Mouse (Mus musculus) embryonic fibroblast, embryonic 13.5 days (primary cell): ENCODE results near the gene Ophn1. TPM values are rescaled to one million over a fixed set of nuclear protein-coding genes. Genes with fewer than 3 reads are reported as not detected.

Experiments
- H3K27ac ChIP-seq: 2 replicates; pipeline ENCODE4 v1.5.1; 2012; ENCODE audit warnings: low read length, control low read depth, inconsistent platforms; ENCODE audit not compliant: insufficient read depth
- H3K4me1 ChIP-seq: 2 replicates; pipeline ENCODE4 v1.6.1; 2011; ENCODE audit warnings: low read length; ENCODE audit not compliant: control insufficient read depth, insufficient read depth
- H3K4me3 ChIP-seq: 2 replicates; pipeline ENCODE4 v1.5.1; 2011; ENCODE audit warnings: mild to moderate bottlenecking, control low read depth, low read length; ENCODE audit not compliant: insufficient read depth
- CTCF ChIP-seq: IDR thresholded peaks from 2 replicates; pipeline ENCODE4 v1.5.1; 2011; ENCODE audit warnings: mild to moderate bottlenecking, control low read depth, low read length, moderate library complexity, borderline replicate concordance; ENCODE audit not compliant: insufficient read depth
- POLR2A ChIP-seq: IDR thresholded peaks from 2 replicates; pipeline ENCODE4 v1.6.1; 2011; ENCODE audit warnings: low read depth, mild to moderate bottlenecking, control low read depth, low read length, moderate library complexity
- polyA plus RNA-seq: library from polyadenylated mRNA; stranded (reverse); fragments of >200 nt; gene quantifications from 2 replicates; pipeline ENCODE4 v1.2.4, GENCODE M21; 2011; ENCODE audit warnings: low read depth; ENCODE audit not compliant: missing spikeins, insufficient read length

Ophn1 gene
- polyA plus RNA-seq, 1 experiment, result 9.6 TPM

DNA sequence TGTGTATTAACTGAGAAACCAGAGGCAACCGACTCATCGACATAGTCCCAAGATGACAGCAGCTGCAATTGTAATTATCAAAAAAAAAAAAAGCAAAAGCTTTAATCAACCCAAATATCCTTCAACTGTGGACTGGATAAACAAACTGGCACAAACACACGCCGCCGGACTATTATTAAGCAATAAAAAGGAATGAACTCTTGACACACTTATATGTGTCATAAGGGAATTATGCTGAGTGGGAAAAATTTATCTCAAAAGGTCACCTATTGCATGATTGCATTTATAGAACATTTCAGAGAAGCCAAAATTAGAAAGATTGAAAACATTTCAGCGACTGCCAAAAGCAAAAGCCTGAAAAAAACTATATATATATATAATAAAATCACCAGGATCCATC is 40.0 kb downstream of the Ophn1 start:
- H3K4me3 ChIP-seq, result no peak overlapping the region
- TF ChIP-seq CTCF (no peak), POLR2A (no peak)
- no peak overlapping the region for H3K27ac ChIP-seq
- H3K4me1 ChIP-seq, result no peaks in the 10 kb centered on the region

DNA sequence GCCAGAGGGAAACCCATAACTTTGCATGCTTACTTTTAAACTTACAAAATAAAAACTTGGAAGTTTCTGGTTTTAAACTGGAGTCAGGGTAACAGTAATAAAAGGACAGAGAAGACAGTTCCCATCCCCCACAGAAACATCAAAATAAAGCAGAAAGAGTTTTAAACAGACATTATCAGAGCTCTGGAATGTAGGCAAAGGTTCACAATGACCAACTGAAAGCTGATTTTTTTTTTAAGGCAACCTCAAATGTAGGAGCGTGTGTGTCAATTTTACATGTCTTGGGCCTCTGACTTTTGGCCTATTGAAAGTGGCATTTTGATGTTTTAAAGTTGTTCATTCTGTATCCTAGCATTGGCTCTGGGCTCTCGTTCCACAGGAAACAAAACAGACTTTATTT is 49.2 kb downstream of the Ophn1 start:
- TF ChIP-seq POLR2A (no peak), CTCF (no peak)
- H3K27ac ChIP-seq, result peak overlapping the region; percentile 88
- peaks cover 3% of the 10 kb centered on the region; the same call in 1 of the 2 replicates for H3K4me1 ChIP-seq
- H3K4me3 ChIP-seq, result no peak overlapping the region

- TF ChIP-seq POLR2A, result no peak
- no peak for TF ChIP-seq CTCF
- Histone ChIP-seq H3K4me3 (no peak overlapping the region), H3K27ac (no peak overlapping the region), H3K4me1 (no peaks in the 10 kb centered on the region; the same call in 1 of the 2 replicates)
Observed at GRCm38 (mm10) chrX:98835989-98836388, 54.8 kb downstream of the Ophn1 start.

GRCm38 (mm10) chrX:98803813-98804212 is 87.0 kb downstream of the Ophn1 start:
- Histone ChIP-seq H3K4me3 (no peak overlapping the region), H3K27ac (no peak overlapping the region)

DNA sequence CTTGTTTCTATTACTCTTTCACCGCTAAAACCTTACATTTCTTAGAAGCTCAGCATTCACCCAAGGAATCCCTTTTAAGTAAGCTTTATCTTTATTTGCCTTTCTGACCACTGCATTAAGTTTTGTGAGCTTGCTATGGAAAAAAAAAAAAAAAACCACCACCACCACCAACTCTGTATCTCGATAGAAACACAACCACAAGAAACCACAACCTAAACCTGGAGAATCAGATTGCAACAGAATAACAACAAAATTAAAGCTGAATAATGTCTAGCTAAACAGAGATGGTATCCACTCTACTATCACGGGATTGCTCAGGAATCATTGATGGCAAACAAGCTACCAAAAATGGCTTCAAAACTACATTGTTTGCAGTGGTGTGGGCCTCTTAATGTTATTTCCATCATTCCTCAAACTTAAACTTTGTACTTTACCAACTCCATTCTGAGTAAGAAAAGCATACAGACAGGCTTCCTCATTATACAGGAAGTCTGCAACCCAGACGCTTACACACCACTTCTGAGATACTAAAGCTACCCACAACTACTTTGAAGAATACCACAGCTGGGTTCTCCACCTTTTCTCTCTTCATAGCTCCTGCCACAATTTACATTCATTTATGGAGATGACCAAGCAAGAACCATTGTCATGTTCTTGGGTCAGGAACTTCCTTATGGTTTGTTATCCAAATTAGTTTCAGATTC is 116.4 kb downstream of the Ophn1 start:
- Histone ChIP-seq H3K4me1 (no peaks in the 10 kb centered on the region), H3K27ac (no peak overlapping the region)
- TF ChIP-seq CTCF (no peak), POLR2A (no peak)

More at GRCm38 (mm10) chrX:98803813-98804212, 87.0 kb downstream of the Ophn1 start:
- TF ChIP-seq POLR2A (no peak), CTCF (no peak)
- H3K4me1 ChIP-seq, result no peaks in the 10 kb centered on the region

DNA sequence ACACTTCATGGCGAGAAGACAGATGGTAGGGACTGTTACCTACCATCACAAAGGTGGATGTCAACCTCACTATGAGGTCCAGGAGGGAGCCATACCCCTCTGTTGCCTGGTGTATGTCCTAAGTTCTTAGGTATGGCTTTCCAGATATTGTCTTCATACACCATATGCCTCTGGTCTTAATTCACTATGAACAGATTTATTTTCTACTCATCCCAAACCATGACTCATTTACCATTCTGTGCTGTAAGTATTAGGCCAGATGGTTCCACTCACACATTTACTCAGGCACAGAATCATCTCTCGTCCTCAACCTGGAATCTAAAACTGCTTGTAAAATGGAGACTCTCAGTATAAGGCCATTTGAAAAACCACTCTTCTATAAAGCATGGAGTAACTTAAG is 135.7 kb downstream of the Ophn1 start:
- H3K4me3 ChIP-seq, result no peak overlapping the region
- no peaks in the 10 kb centered on the region for H3K4me1 ChIP-seq
- TF ChIP-seq POLR2A (no peak), CTCF (no peak)
- no peak overlapping the region for H3K27ac ChIP-seq

More for the DNA sequence above, 116.4 kb downstream of the Ophn1 start:
- no peak overlapping the region for H3K4me3 ChIP-seq

- TF ChIP-seq CTCF, result no peak
- TF ChIP-seq POLR2A, result no peak
- no peak overlapping the region for H3K4me3 ChIP-seq
- H3K27ac ChIP-seq, result no peak overlapping the region
- H3K4me1 ChIP-seq, result no peaks in the 10 kb centered on the region
Observed at GRCm38 (mm10) chrX:98751279-98751817, 139.5 kb downstream of the Ophn1 start.

GRCm38 (mm10) chrX:98736758-98737157 is 154.1 kb downstream of the Ophn1 start:
- H3K4me1 ChIP-seq, result no peaks in the 10 kb centered on the region
- no peak overlapping the region for H3K4me3 ChIP-seq
- TF ChIP-seq POLR2A, result no peak
- TF ChIP-seq CTCF, result no peak
- no peak overlapping the region for H3K27ac ChIP-seq

GRCm38 (mm10) chrX:98722991-98723390 is 167.8 kb downstream of the Ophn1 start:
- H3K4me1 ChIP-seq, result no peaks in the 10 kb centered on the region
- H3K27ac ChIP-seq, result peak overlapping the region; percentile 18; the same call in 1 of the 2 replicates
- no peak for TF ChIP-seq CTCF
- TF ChIP-seq POLR2A, result no peak
- no peak overlapping the region for H3K4me3 ChIP-seq

- no peak for TF ChIP-seq CTCF
- TF ChIP-seq POLR2A, result no peak
Observed at GRCm38 (mm10) chrX:98707766-98708165, 183.1 kb downstream of the Ophn1 start.

DNA sequence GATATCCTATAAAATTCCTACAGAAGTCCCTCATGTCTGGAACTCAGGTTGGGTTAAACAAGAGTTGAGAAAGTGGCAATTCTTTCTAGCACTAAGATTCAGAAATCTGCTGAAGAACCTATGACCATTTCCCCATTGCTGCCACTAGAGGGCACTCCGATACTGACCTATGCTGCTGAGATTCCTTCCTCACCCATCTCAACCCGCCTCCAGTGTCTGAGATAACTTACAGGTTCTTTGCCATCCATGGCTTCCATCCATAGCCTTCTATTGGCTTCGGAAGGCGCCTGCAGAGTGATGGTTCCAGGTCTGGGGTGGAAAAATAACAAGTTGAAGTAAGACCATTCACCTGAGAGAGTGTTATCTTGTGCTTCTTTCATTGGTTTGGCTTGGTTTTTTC is 189.2 kb downstream of the Ophn1 start:
- H3K4me1 ChIP-seq, result no peaks in the 10 kb centered on the region
- no peak overlapping the region for H3K4me3 ChIP-seq
- H3K27ac ChIP-seq, result no peak overlapping the region
- TF ChIP-seq CTCF, result peak; percentile 43; the same call in 1 of the 2 replicates
- TF ChIP-seq POLR2A, result no peak

More at GRCm38 (mm10) chrX:98707766-98708165, 183.1 kb downstream of the Ophn1 start:
- Histone ChIP-seq H3K27ac (no peak overlapping the region), H3K4me3 (no peak overlapping the region), H3K4me1 (no peaks in the 10 kb centered on the region)
